Mouse (Mus musculus) left cerebral cortex, adult 11 months (tissue): Measurements from ENCODE around the gene Efs.
A peak's percentile ranks its signal among the peaks of the same experiment; 100 is the strongest.

Experiments used
- DNase-seq: peaks from one replicate; pipeline ENCODE4 v3.0.0; 2022; ENCODE audit warnings: low spot score

Efs gene

DNA sequence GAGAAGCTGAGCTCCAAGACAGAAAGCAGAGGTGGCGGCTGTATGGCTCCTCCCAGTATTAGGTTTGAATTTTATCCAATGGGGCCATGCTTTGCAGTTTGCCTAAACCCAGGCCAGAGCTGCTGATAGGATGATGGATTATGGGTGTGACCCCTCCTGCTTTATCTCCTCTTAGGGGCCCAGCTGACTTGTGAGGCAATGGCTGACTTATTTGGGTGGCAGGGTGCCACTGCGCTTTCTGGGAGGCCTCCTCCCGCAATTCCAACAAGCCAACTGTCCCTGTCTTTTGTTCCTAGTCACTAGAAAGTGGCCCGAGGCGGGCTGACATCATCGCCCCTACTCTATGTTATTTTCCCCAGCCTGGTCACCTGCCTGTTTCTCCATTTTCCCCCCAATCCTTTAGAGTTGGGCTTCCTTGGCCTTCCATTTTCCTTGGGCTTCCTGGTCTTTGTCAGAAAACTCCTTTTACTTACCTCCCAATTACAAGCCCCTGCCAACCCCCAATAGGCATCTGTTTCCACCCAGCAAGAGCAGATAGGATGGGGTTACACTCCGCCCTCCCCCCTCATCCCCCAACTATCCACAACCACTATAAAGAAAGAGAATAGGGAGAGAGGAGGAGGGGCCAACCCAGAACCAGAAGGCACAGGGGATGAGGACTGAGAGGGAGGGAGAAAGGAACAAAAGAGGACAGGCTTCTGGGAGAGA lies 1.1 kb downstream of the Efs start:
- no peak for DNase-seq

DNA sequence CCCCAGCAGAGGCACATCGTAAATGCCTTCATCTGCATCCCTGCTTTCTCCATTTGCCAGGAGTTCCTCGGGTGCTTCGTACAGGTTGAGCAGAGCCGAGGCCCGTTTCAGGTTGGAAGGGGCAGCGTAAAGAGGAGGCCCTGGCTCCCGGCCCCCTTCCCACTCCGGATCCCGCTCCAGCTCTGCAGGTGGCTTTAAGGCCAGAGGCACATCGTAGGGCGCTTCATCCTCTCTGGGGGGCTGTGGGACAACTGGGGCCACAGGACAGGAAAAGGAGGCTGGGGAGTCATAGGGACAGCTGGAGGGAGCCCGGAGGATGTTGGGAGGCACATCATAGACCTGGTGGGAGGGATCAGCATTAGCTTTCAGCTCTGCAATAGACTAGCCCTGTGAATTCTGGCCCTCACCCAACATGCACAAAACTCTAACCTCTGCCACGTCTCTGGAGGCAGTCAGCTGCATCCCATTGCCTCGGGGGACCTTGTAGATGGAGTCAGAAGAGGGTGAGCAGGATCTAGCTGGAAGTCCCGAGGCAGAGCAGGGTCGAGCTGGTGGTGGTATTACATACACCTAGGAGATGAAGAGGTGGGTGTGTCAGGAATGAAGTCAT lies 5.7 kb downstream of the Efs start:
- no peak for DNase-seq

- no peak for DNase-seq
Observed at GRCm38 (mm10) chr14:54913343-54913742, 12.6 kb downstream of the Efs start.

- DNase-seq: peak; percentile 82
Observed at GRCm38 (mm10) chr14:54912886-54913285, 13.0 kb downstream of the Efs start, which contains the start of gene Slc22a17. Gene Slc22a17 (minus strand): TSS chr14:54913132.

DNA sequence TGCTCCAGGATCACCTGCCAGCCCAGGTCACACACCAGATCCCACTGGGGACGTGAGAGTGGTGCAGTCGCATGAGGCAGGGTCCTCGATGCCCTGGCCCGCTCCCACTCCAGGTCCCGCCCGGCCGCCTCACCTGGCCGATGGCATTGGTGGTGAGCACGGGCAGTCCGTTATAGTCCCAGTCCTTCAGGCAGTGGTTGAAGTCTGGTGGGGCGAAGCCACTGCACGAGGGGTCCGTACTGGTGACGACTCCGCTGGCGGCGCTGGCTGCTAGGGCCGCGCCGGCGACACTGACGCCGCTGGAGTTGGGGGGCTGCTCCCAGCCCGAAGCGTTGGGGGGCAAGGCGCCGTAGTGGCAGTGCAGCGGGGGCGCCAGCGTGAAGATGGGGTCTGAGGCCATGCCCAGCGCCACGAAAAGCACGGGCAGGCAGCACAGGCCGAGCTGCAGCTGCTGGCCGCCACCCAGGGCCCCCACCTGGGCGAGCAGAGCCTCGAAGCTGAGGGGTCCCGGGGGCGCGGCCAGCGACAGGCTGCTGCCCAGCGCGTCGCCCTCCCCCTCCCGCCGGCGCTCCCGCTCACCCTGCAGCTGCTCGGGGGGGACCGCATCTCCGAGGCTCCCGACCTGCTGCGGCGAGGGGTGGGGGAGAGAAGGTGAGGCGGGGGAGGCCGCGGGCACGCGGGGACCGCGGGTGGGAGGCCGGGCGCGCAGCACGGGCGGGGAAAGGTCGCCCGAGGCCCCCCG lies 13.6 kb downstream of the Efs start:
- DNase-seq: no peak

- DNase-seq: no peak
Observed at GRCm38 (mm10) chr14:54908682-54909081, 17.2 kb downstream of the Efs start.

- no peak for DNase-seq
Observed at GRCm38 (mm10) chr14:54903641-54904040, 22.3 kb downstream of the Efs start.

- peak; percentile 82 for DNase-seq
Observed at GRCm38 (mm10) chr14:54900383-54900782, 25.5 kb downstream of the Efs start.

DNA sequence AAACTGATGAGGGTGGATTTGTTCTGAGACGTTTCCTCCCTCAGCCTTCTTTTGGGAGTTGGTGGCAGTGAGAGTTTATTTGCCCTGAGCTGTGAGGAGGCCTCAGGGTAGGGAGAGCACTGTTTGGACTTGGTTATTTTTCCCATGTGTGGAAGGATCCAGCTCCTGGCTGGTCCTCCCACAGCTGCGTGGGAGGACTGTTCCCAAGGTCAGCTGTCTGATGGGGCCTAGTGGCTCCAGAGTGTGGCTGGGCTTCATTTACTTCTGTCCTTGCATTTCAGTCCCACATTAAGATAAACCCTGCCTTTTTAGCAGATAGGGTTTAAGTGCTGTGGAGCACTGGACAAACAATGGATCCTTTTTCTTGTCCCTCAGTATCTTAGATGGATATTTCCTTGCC lies 28.5 kb downstream of the Efs start:
- DNase-seq: no peak

DNA sequence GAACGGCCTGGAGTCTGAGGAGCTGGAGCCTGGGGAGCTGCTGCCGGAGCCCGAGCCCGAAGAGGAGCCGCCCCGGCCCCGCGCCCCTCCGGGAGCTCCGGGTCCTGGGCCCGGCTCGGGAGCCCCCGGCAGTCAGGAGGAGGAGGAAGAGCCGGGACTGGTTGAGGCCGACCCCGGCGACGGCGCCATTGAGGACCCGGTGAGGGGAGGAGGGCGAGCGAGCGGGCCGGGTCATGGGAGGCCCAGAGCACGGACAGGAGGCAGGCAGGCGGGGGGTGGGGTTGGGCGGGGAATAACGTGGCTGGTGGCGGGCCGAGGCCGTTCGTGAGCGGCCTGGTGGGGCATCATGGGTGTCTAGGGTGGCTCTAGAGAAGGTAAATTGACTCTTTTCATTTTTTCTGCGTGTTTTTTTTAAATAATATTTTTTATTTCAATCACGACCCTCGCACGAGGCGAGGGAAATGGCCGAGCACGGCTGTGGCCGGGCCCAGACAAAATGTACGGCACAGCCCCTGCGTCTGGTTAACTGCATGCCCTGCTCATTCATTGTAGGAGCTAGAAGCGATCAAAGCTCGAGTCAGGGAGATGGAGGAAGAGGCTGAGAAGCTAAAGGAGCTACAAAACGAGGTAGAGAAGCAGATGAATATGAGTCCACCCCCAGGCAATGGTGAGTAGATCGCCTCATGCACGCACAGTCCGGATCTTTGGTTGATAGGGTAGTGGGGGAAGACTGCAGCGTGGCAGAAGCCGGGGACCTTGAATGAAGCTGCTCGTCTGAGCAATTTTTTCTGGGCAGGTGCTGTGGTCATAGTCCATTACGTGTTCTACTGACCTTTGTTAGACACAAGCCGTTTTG lies 31.4 kb downstream of the Efs start:
- DNase-seq: no peak

- peak; percentile 100 for DNase-seq
Observed at GRCm38 (mm10) chr14:54893651-54894181, 32.2 kb downstream of the Efs start.

DNA sequence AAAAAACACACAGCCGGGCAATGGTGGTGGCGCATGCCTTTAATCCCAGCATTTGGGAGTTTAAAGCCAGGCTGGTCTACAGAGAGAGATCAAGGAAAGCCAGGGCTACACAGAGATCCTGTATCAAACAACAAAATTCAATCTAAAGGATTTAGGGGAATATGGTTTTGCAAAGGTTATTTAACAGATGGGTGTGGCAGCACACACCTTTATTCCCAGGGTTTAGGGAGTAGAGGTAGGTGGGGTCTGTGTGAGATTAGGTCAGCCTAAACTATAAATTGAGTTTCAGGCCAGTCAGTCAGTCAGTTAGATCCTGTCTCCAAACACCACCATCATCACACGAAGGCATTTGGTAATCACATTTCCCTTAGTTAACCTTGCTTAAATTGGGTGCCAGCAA lies 33.7 kb downstream of the Efs start, which contains the start of gene Pabpn1:
Pabpn1 (plus strand) TSS at position 301 of the 400 bp plus-strand sequence.
- DNase-seq: no peak

DNA sequence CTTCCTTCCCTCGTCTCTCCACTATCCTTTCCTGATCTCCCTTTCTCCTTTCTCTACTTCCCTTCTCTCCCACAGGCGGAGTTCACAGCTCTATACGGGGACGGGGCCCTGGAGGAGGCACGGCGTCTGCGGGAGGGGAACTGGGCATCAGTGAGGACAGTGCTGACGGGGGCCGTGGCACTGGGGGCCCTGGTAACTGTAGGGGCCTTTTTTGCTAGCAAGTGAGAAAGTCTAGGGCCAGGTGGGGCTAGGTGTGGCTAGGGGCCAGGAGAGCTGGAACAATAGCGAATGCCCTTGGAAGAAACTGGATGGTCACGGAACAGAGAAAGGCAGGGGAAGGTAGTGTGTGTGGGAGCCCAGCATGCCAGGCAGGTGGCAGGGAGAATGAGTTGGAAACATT lies 40.6 kb downstream of the Efs start:
- DNase-seq: no peak

DNA sequence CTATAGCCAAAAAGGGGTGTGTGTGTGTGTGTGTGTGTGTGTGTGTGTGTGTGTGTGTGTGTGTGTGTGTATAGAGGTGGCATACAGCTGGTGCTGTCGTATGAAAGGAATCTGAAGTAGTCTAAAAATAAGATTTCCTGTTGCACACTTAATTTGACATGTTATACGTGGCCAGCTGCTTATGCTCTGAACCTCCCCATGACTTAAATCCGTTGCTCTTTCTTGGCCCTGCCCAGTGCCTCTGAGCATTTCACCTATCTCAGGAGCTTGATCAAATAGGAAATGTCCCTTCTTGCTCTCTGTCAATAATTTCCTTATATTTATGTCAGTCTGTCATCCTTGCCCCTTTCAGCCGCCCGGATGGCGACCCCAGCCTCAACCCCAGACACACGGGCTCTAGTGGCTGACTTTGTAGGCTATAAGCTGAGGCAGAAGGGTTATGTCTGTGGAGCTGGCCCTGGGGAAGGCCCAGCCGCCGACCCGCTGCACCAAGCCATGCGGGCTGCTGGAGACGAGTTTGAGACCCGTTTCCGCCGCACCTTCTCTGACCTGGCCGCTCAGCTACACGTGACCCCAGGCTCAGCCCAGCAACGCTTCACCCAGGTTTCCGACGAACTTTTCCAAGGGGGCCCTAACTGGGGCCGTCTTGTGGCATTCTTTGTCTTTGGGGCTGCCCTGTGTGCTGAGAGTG lies 41.8 kb downstream of the Efs start:
- DNase-seq: no peak

- no peak for DNase-seq
Observed at GRCm38 (mm10) chr14:54883154-54884021, 42.5 kb downstream of the Efs start, which contains the start of the genes Bcl2l2 and Gm20521. Gene Bcl2l2 (plus strand): TSS chr14:54883377. Gene Gm20521 (plus strand): TSS chr14:54883441.

DNA sequence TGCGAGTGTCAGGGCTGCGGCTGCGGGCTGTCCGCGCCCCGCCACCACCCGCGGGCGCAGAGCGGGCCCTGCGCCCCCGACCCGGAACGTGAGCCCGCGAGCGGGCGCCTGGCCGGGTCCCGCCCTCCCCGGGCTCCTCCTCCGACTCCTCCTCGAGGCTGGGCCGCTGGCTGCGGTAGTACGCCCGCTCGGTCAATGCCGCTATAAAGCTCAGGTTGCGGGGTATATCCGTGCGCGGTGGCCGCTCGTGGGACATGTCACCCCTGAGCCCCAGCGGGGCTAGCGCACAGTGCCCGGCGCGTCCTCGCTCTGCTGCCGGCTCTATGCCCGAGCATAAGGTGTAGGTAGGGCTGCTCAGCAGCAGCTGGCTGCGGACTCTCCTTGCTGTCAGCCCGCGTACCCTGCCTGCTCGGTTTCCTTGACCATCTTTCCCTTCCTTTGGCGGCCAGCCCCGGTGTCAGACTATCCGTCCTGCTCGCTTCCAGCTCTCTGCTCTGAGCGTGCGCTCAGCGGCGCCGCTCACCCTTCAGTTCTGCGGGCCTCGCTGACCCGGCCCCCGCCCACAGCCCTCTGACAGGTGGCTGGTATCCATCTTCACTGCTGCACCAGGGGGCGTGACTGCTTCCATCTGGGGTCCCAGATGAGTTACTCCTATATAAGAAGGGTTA lies 48.7 kb downstream of the Efs start, which contains the start of gene Ppp1r3e:
Ppp1r3e (minus strand) TSS at position 503 of the 668 bp plus-strand sequence.
- DNase-seq: no peak

- DNase-seq: peak; percentile 90
Observed at GRCm38 (mm10) chr14:54876539-54877047, 49.3 kb downstream of the Efs start.

DNA sequence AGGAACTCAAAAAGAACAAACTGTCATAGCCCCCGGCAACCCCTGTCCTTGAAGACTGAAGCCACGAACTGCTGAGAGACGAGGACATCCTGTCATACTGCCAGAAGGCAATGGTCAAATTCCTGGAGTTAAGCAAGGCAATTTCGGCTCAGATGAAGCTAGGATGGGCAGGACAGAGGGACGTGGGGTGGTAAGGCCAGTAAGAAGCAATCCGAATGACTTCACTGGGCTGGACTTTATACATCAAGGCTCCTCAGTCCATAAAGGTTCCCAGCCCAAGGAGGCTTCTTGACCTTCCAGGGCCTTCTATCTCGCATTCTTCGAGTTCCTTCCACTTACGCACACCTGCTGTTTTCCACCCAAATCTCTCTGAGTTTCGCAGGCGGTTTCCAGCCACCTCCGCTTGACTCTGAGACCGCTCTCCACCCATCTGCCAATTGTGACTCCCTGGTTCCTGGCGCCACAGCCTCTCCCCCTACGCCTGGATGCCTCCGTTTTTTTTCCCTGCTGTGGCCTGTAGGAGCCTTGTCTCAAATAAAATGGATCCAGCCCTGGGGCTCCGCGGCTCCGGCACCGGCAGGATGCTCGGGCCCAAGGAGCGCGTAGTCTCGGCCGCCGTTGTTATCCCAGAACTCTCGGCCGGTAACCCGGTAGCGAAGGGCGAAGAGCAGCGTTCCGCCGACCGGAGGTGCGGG lies 49.9 kb downstream of the Efs start:
- no peak for DNase-seq

DNA sequence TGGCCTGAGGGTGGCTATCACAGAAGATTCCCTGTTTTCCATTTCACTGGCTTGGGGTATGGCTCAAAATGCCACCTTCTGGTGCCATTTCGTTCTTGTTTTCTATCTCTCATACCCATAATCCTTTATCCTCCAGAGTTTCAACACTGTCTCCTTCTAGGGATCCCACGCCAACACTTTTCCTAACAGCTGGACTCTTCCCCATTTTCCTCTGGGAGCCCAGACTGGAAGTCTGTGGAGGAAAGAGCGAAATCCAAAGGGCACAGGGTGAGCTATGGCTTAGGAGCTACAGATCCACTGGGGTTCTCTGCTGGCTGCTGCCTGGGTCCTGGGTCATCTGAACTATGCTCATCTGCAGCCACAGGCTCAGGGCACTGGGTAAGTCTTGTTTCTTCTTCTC lies 51.8 kb downstream of the Efs start:
- no peak for DNase-seq
